Mouse (Mus musculus) inflammation-experienced regulatory T-cells, adult 16 weeks (primary cell): Measurements from ENCODE around the gene Gnb2. TPM values are rescaled to one million over a fixed set of nuclear protein-coding genes. Genes with fewer than 3 reads are reported as not detected.

Experiments
- polyA plus RNA-seq: library from polyadenylated mRNA; unstranded; fragments of 100-300 nt; shearing (Covaris generic); gene quantifications from one replicate; pipeline ENCODE4 v1.2.1, GENCODE M21; 2017

The Gnb2 gene
- polyA plus RNA-seq, result 205 TPM

GRCm38 (mm10) chr5:137533117-137533827 lies at the start of gene Gnb2, which contains the start of gene Epo:
Gene Gnb2, minus strand, starts transcription at chr5:137533510.
Gene Epo, minus strand, starts transcription at chr5:137533242.

GRCm38 (mm10) chr5:137569665-137570064 lies 36.4 kb upstream of the Gnb2 start, which contains the start of gene Tfr2:
Gene Tfr2, plus strand, starts transcription at chr5:137569840.

GRCm38 (mm10) chr5:137553411-137553837 lies 20.1 kb upstream of the Gnb2 start, which contains the start of gene Actl6b:
Gene Actl6b, plus strand, starts transcription at chr5:137553517.

GRCm38 (mm10) chr5:137518436-137518835 lies 14.9 kb downstream of the Gnb2 start, which contains the start of gene Gigyf1:
Gene Gigyf1, plus strand, starts transcription at chr5:137518548.

GRCm38 (mm10) chr5:137501709-137502666 lies 31.3 kb downstream of the Gnb2 start, which contains the start of gene Pop7:
Gene Pop7, minus strand, starts transcription at chr5:137502518.

Other genes starting within 250 kb of the Gnb2 start
- gene Ache, start 246.0 kb downstream of the Gnb2 start, polyA plus RNA-seq, result 0.51 TPM
- 1.8 TPM for gene Ufsp1, start 238.9 kb downstream of the Gnb2 start, polyA plus RNA-seq
- gene Srrt, start 225.8 kb downstream of the Gnb2 start, polyA plus RNA-seq, result 108 TPM
- 9.0 TPM for gene Trip6, start 219.1 kb downstream of the Gnb2 start, polyA plus RNA-seq
- gene Slc12a9, start 199.9 kb downstream of the Gnb2 start, polyA plus RNA-seq, result 28.5 TPM
- not detected for gene Ephb4, start 183.4 kb downstream of the Gnb2 start, polyA plus RNA-seq
- 0.67 TPM for gene Zan, start 56.4 kb downstream of the Gnb2 start, polyA plus RNA-seq
- 48.1 TPM for gene Pop7, start 31.0 kb downstream of the Gnb2 start, polyA plus RNA-seq
- 3.9 TPM for gene Gigyf1, start 15.0 kb downstream of the Gnb2 start, polyA plus RNA-seq
- gene Epo, start 268 bp downstream of the Gnb2 start, polyA plus RNA-seq, result not detected
- gene Actl6b, start 20.0 kb upstream of the Gnb2 start, polyA plus RNA-seq, result not detected
- gene Tfr2, start 36.3 kb upstream of the Gnb2 start, polyA plus RNA-seq, result 0.39 TPM
- 99.5 TPM for gene Mospd3, start 67.5 kb upstream of the Gnb2 start, polyA plus RNA-seq
- 2.4 TPM for gene Pcolce, start 80.3 kb upstream of the Gnb2 start, polyA plus RNA-seq
- gene Fbxo24, start 95.5 kb upstream of the Gnb2 start, polyA plus RNA-seq, result 0.93 TPM
- gene Lrch4, start 95.6 kb upstream of the Gnb2 start, polyA plus RNA-seq, result 383 TPM
- 98.4 TPM for gene Gm20605, start 95.7 kb upstream of the Gnb2 start, polyA plus RNA-seq
- gene Sap25, start 107.8 kb upstream of the Gnb2 start, polyA plus RNA-seq, result 164 TPM
- not detected for gene Irs3, start 112.2 kb upstream of the Gnb2 start, polyA plus RNA-seq
- 35.1 TPM for gene Agfg2, start 151.2 kb upstream of the Gnb2 start, polyA plus RNA-seq
- gene Nyap1, start 208.1 kb upstream of the Gnb2 start, polyA plus RNA-seq, result 0.57 TPM
- gene Tsc22d4, start 212.2 kb upstream of the Gnb2 start, polyA plus RNA-seq, result 412 TPM
- 39.6 TPM for gene Ppp1r35, start 245.3 kb upstream of the Gnb2 start, polyA plus RNA-seq